Mouse (Mus musculus) mouse embryonic stem cell (cell line): ENCODE data around the gene Mok.

Experiments
- in situ Hi-C, 2 experiments: fragments of 300-500 bp; cut with MboI; formaldehyde crosslinking; loops; 1 replicate in 1 of 2; 3 replicates in 1 of 2; pipeline ENCODE4 v1.14.3; 2019 to 2020; ENCODE audit warnings: low sequenced_read_pairs in 2 of 2, low pct_unique_long_range_greater_than_20kb in 1 of 2, mixed read lengths in 1 of 2; ENCODE audit not compliant: unreplicated experiment in 1 of 2

Gene Mok

DNA sequence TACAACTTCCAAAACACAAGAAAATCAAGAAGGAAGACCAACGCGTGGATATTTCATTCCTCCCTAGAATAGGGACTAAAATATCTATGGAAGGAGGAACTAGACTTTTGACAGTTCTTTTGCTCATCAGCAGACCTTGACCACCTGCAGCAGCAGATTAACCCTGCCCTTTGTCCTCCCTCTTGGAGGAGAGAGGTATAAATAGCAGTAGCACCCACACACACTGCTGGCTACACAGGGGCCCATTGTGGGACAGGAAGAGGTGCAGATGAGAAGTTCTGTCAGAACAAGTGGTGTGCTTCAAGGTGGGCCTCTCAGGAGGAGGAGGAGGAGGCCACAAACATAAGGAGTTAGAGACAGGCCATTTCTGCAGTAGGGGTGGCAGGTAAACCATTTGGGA lies 56.5 kb downstream of the Mok start:
- in situ Hi-C loops: no loop called here

DNA sequence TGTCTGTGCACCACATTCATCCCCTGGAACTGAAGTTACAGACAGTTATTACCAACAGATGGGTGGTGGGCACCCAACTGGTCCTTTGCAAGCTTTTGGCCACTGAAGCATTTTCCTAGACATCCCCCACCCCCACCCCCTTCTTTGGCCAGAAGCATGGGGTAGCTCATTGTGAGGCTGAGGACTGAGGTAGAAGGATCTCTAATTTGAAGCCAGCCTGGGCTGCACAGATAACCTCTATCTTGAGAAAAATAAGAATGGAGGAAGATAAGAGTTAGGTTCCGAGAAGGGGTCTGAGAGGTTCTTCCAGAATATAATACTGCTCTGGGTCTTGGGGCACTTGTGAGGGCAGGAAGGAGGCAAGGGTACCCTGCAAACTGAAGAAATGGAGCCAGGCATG lies 58.5 kb downstream of the Mok start:
- in situ Hi-C loops: no loop called here

- in situ Hi-C loops: no loop called here
These were observed 59.6 kb downstream of the Mok start for GRCm38 (mm10) chr12:110781181-110781580.

DNA sequence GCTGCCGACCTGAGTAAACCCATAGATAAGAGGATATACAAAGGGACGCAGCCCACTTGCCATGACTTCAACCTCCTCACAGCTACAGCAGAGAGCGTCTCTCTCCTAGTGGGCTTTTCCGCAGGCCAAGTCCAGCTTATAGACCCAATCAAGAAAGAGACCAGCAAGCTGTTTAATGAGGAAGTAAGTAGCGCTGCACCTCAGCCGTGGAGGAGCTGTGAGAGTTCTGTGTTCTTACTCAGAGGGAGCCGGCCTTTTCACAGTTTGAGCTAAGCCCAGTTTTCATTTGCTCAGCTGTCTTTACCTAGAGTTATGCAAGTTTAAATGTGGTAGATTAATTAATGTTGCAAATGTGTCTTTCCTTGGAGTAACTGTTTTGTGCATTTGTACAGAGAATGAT lies 61.4 kb downstream of the Mok start:
- in situ Hi-C loops: no loop called here

DNA sequence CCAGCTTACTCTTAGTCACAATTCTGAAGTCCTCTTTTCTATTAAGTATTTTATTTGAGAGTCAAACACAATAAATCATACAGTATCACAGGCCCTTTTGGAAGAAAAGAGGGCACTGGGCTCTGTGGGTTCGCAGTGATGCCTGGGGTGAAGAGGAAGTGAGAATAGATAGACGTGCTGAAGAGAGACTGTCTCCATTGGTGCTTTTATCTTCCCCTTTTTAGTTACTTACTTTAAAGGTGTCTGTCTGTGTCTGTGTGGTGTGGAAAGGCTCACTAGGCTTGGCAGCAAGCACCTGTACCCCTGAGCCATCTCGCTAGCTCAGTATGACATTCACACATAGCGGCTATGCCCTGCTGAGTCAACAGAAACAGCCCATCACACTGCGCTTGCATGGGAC lies 62.9 kb downstream of the Mok start:
- in situ Hi-C loops: no loop called here

DNA sequence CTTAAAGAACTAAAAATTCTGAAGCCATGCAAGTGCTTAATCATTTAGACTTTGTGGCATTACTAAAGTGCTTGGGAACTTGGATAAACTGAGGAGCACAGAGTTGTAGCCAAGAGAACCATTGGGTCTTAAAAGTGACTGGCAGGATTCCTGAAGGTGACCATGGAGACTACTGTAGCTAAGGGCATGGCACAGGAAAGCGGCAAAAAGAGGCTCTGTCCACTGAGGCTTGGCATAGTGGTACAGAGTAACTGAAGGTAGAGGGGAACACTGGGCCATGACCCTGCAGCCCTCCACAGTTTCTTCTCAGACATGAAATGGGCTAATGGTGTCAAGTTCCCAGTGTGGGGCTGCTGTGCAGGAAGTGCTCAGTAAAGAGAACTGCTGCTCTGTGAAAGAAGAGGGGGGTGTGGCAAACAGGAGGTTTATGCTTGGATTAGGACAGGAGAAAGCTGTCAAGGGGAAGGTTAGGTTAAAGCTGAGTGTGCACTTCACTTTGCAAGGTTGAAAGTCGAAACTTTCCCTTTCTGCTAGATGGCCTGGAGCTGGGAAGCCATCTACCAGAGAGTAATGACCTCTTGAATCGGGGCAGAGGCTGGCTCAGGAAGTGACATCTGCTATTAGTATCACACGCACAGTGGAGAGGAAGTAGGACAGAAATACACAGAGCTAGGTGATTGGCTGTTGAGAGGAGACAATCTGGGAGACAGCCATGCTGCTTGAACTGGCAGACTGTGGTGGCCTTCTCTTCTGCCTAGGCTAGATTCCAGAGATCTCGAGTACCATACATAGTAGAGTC lies 64.9 kb downstream of the Mok start:
- in situ Hi-C loops: no loop called here

DNA sequence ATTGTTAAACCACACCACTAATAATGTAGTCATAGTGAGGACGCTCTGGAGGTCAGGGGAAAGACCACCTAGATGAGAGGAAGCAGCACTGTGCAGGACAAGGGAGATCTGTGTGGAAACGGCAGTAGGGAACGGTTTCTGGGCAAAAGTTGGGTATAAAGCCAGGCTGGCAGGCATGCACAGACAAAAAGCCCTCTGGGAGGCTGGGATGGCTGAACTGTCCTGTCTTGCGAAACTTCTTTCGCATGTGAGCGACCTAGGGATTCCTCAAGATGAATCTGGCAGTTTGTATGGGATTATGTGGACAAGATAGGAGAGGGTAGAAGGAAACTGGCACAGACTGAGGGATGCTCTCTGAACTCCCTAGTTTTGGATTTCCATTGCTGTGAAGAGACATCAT lies 68.8 kb downstream of the Mok start:
- in situ Hi-C loops: no loop called here

- in situ Hi-C loops: no loop called here
These were observed 70.1 kb downstream of the Mok start for GRCm38 (mm10) chr12:110770479-110771247.

- in situ Hi-C loops: no loop called here
These were observed 71.0 kb downstream of the Mok start for GRCm38 (mm10) chr12:110769660-110770297.

GRCm38 (mm10) chr12:110768562-110768961 lies 72.2 kb downstream of the Mok start:
- in situ Hi-C loops: no loop called here

- in situ Hi-C loops: no loop called here
These were observed 76.2 kb downstream of the Mok start for GRCm38 (mm10) chr12:110764531-110764930.

GRCm38 (mm10) chr12:110762321-110762720 lies 78.4 kb downstream of the Mok start:
- in situ Hi-C loops: no loop called here

DNA sequence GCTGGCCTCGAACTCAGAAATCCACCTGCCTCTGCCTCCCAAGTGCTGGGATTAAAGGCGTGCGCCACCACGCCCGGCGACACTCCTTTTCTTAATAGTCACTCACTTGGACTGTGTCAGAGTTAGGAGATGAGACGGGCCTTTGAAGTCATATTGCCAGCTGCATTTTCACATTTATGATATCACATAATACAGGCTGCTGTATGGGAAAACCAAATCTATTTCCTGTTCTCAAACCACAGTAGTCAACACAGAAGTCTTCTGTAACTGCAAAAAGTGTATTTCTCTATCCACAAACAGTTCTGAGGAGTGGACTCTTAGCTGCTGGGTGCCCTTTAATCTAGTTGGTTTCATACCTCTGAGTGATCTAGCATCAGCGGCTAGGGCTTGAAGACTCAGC lies 81.8 kb downstream of the Mok start:
- in situ Hi-C loops: no loop called here
